Mouse (Mus musculus) embryonic facial prominence, embryonic 15.5 days (tissue): ENCODE data around the gene Nudt8. TPM values are rescaled to one million over a fixed set of nuclear protein-coding genes. Genes with fewer than 3 reads are reported as not detected.
"Not testable (repeated sequence)": the region's sequence is repeated elsewhere in the genome, so short reads cannot be mapped to it uniquely, and the experiment has no call there.

ENCODE experiments used
- ATAC-seq: fragments of 200-750 bp; cut with Nextera tagmentation; 2 replicates; pipeline ENCODE4 v1.8.0; 2017; ENCODE audit warnings: low read depth, moderate TSS enrichment; ENCODE audit not compliant: insufficient number of reproducible peaks, low FRiP score, low TSS enrichment
- H3K27ac ChIP-seq: fragments of 300-500 bp; sonication (generic); replicated peaks from 2 replicates; pipeline ENCODE4 v1.5.1; 2015; ENCODE audit warnings: mild to moderate bottlenecking, inconsistent platforms
- H3K27me3 ChIP-seq: fragments of 300-500 bp; sonication (generic); 2 replicates; pipeline ENCODE4 v1.6.1; 2015; ENCODE audit warnings: inconsistent platforms
- H3K36me3 ChIP-seq: fragments of 300-500 bp; sonication (generic); 2 replicates; pipeline ENCODE4 v1.6.1; 2015; ENCODE audit warnings: mild to moderate bottlenecking, inconsistent platforms
- H3K4me1 ChIP-seq: fragments of 300-500 bp; sonication (generic); 2 replicates; pipeline ENCODE4 v1.6.1; 2015; ENCODE audit warnings: inconsistent platforms
- H3K4me2 ChIP-seq: fragments of 300-500 bp; sonication (generic); replicated peaks from 2 replicates; pipeline ENCODE4 v1.6.1; 2015; ENCODE audit warnings: mild to moderate bottlenecking, inconsistent platforms
- H3K4me3 ChIP-seq: fragments of 300-500 bp; sonication (generic); replicated peaks from 2 replicates; pipeline ENCODE4 v1.5.1; 2015; ENCODE audit warnings: mild to moderate bottlenecking, inconsistent platforms
- H3K9ac ChIP-seq: fragments of 300-500 bp; sonication (generic); 2 replicates; pipeline ENCODE4 v1.6.1; 2015; ENCODE audit warnings: inconsistent platforms
- H3K9me3 ChIP-seq: fragments of 300-500 bp; sonication (generic); replicated peaks from 2 replicates; pipeline ENCODE4 v1.6.1; 2016; ENCODE audit warnings: inconsistent platforms
- WGBS: fragments of 180-500 bp; shearing (Covaris S2); methylation state at CpG from one replicate; pipeline ENCODE4 v1.1.7; 2015; 5-methylcytosine and 5-hydroxymethylcytosine counted together
- polyA plus RNA-seq: library from polyadenylated mRNA; unstranded; fragments of >200 nt; fragmentation: Nextera tagmentation; extraction: Ambion mirVana; gene quantifications from 2 replicates; pipeline ENCODE4 v1.2.1, GENCODE M21; 2015

Gene Nudt8
- 31.0 and 35.8 TPM in 2 replicates for polyA plus RNA-seq

- WGBS: under 1% methylated on average over 64 of the region's 64 CpGs
- Histone ChIP-seq H3K4me1 (peaks cover 23% of the 10 kb centered on the region), H3K27ac (peak within 1 kb of the TSS; percentile 96)
Measured at GRCm38 (mm10) chr19:4000119-4000900, at the start of gene Nudt8, which contains the start of gene Gm49405. Gene Nudt8 (plus strand): TSS chr19:4000580. Gene Gm49405 (plus strand): TSS chr19:4000626.

DNA sequence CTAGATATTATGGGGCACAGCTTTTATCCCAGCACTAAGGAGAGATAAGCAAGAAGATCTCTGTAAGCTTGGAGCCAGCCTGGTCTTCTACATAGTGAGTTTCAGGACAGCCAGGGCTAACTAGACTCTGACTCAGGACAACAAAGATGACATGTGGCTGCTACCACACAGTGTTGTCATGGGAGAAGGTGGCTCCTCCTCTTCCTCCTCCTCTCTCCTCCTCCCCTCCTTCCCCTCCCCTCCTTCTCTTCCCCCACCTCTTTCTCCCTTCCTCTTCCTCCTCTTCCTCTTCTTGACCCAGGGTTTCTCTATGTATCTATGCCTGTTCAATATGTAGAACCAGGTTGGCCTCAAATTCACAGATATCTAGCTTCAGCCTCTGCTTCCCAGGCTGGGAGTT, 48.9 kb upstream of the Nudt8 start:
- Histone ChIP-seq H3K4me2 (no peak overlapping the region), H3K4me3 (no peak overlapping the region), H3K27ac (no peak overlapping the region), H3K9me3 (no peaks in the 10 kb centered on the region), H3K27me3 (no peaks in the 10 kb centered on the region), H3K9ac (no peak overlapping the region), H3K4me1 (no peaks in the 10 kb centered on the region), H3K36me3 (no peaks in the 10 kb centered on the region)
- ATAC-seq: no peak

More at GRCm38 (mm10) chr19:4000119-4000900, at the start of gene Nudt8, which contains the start of gene Gm49405:
- peak within 1 kb of the TSS; percentile 66 for H3K4me3 ChIP-seq
- no peaks in the 10 kb centered on the region for H3K9me3 ChIP-seq
- peak within 1 kb of the TSS; percentile 81 for H3K4me2 ChIP-seq
- peak; percentile 90 for ATAC-seq
- peak within 1 kb of the TSS; percentile 74 for H3K9ac ChIP-seq
- no peaks in the 10 kb centered on the region for H3K27me3 ChIP-seq
- H3K36me3 ChIP-seq: 0 out of 2 replicates have a peak, but pooled peaks cover 5% of the 10 kb centered on the region

DNA sequence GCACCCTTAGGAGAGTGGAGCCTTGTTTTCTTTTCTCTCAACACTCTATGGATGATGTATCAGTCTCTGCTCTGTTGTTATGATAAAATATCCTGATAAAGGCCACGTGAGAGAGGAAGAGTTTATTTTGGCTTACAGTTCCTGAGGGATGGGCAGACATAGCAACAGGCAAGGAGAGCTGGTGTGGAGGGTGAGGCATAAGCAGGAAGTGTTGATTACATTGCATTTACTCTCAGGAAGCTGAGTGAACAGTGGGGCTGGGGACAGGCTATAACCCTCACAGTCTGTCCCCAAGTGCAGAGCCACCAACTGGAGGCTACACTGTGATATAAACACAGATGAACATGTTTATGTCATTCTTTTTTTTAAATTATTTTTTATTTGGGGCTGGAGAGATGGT, 48.3 kb upstream of the Nudt8 start:
- ATAC-seq: no peak
- Histone ChIP-seq H3K36me3 (no peaks in the 10 kb centered on the region), H3K4me2 (no peak overlapping the region), H3K9ac (no peak overlapping the region), H3K27me3 (no peaks in the 10 kb centered on the region), H3K27ac (no peak overlapping the region), H3K4me1 (no peaks in the 10 kb centered on the region), H3K4me3 (no peak overlapping the region), H3K9me3 (no peaks in the 10 kb centered on the region)
- WGBS: 46% methylated on average over 1 of the region's 1 CpGs

DNA sequence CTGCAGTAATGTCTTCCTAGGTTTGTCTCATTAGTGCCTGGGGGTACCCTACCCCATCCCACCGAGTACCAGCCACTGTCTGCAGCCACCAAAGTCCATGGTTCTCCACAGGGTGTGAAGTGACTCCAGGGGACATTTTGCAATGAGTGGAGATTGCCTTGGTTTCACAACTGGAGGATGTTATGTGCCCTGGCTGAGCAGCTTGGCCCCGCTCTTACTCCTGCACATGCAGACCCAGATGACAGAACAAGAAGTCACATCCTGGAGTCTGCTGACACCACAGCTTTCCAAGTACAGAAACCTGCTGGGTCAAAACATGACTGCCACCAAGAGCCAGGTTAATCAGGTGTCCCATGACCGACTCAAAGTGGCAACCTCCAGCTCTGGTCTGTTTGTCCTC, 45.3 kb upstream of the Nudt8 start:
- H3K4me1 ChIP-seq: no peaks in the 10 kb centered on the region
- H3K9me3 ChIP-seq: no peaks in the 10 kb centered on the region
- H3K36me3 ChIP-seq: no peaks in the 10 kb centered on the region
- no peak overlapping the region for H3K4me2 ChIP-seq
- no peak overlapping the region for H3K9ac ChIP-seq
- no peak for ATAC-seq
- H3K4me3 ChIP-seq: no peak overlapping the region
- H3K27me3 ChIP-seq: no peaks in the 10 kb centered on the region
- H3K27ac ChIP-seq: no peak overlapping the region
- 68% methylated on average over 3 of the region's 3 CpGs for WGBS

DNA sequence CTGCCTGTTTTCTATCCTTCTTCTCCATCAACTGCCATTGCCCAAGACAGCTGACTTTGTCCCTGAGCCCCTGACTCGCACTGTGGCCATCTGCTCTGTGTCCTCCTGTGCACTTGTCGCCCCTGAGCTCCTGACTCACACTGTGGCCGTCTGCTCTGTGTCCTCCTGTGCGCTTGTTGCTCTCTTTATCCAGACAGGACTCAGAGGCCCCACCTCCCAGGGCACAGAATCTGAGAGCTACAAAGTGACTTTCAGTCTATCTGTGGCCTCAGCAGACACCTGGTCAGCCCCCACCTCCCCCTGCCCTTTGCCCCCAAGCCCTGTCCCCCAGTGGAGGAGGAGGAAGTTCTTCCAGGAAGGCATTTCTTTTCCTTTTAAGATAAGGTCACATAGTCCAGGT, 44.6 kb upstream of the Nudt8 start:
- no peaks in the 10 kb centered on the region for H3K27me3 ChIP-seq
- H3K4me1 ChIP-seq: no peaks in the 10 kb centered on the region
- H3K4me2 ChIP-seq: no peak overlapping the region
- ATAC-seq: no peak
- no peak overlapping the region for H3K27ac ChIP-seq
- no peaks in the 10 kb centered on the region for H3K9me3 ChIP-seq
- no peak overlapping the region for H3K4me3 ChIP-seq
- H3K9ac ChIP-seq: no peak overlapping the region
- H3K36me3 ChIP-seq: no peaks in the 10 kb centered on the region
- WGBS: 57% methylated on average over 4 of the region's 4 CpGs

- 77% methylated on average over 5 of the region's 5 CpGs for WGBS
- ATAC-seq: not testable (repeated sequence)
Measured at GRCm38 (mm10) chr19:3957296-3958036, 42.9 kb upstream of the Nudt8 start.

DNA sequence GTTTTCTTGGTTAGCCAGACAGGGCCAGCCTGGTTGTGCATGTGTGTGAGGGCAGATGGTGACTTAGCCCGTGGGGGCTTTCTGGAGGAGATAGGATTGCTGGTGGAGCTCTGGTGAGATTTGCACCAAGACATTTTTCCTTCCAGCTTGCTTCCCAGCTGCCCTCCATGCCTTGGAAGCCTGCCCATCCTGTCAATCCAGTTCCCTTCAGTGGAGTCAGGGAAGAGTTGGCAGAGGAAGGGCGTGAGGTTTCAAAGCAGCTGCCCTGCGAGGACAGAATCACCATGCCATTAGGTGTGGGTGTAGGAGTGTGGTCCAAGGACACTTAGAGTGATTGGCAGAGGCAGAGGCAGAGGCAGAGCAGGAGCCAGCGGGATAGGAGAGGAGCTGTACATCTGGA, 41.9 kb upstream of the Nudt8 start, which contains the start of gene Aldh3b3:
TSS of gene Aldh3b3 (plus strand) at position 176 of the 400 bp plus-strand sequence.
- no peak for ATAC-seq
- Histone ChIP-seq H3K27me3 (no peaks in the 10 kb centered on the region), H3K27ac (no peak within 1 kb of the TSS), H3K4me1 (no peaks in the 10 kb centered on the region), H3K9ac (no peak within 1 kb of the TSS), H3K36me3 (no peaks in the 10 kb centered on the region), H3K9me3 (no peaks in the 10 kb centered on the region), H3K4me3 (no peak within 1 kb of the TSS), H3K4me2 (no peak within 1 kb of the TSS)
- 56% methylated on average over 4 of the region's 4 CpGs for WGBS

More at GRCm38 (mm10) chr19:3957296-3958036, 42.9 kb upstream of the Nudt8 start:
- H3K9me3 ChIP-seq, H3K36me3 ChIP-seq, H3K4me2 ChIP-seq, H3K4me1 ChIP-seq, H3K27me3 ChIP-seq, H3K9ac ChIP-seq, H3K4me3 ChIP-seq, H3K27ac ChIP-seq: not testable (repeated sequence)

- no peak overlapping the region for H3K4me3 ChIP-seq
- no peaks in the 10 kb centered on the region for H3K27me3 ChIP-seq
- H3K9me3 ChIP-seq: no peaks in the 10 kb centered on the region
- no peak overlapping the region for H3K9ac ChIP-seq
- H3K4me2 ChIP-seq: no peak overlapping the region
- H3K36me3 ChIP-seq: no peaks in the 10 kb centered on the region
- no peak overlapping the region for H3K27ac ChIP-seq
- ATAC-seq: no peak
- no peaks in the 10 kb centered on the region for H3K4me1 ChIP-seq
Measured at GRCm38 (mm10) chr19:3959030-3959429, 41.4 kb upstream of the Nudt8 start.

GRCm38 (mm10) chr19:3960211-3960610, 40.2 kb upstream of the Nudt8 start:
- Histone ChIP-seq H3K4me2 (no peak overlapping the region), H3K27ac (no peak overlapping the region), H3K9me3 (no peaks in the 10 kb centered on the region), H3K4me3 (no peak overlapping the region), H3K4me1 (no peaks in the 10 kb centered on the region), H3K27me3 (no peaks in the 10 kb centered on the region), H3K9ac (no peak overlapping the region), H3K36me3 (no peaks in the 10 kb centered on the region)
- WGBS: 69% methylated on average over 5 of the region's 5 CpGs
- ATAC-seq: no peak

GRCm38 (mm10) chr19:3961805-3962204, 38.6 kb upstream of the Nudt8 start:
- H3K9ac ChIP-seq, H3K27me3 ChIP-seq, H3K4me2 ChIP-seq, H3K36me3 ChIP-seq, H3K4me1 ChIP-seq, H3K9me3 ChIP-seq, H3K27ac ChIP-seq, ATAC-seq, H3K4me3 ChIP-seq: not testable (repeated sequence)
- 60% methylated on average over 6 of the region's 6 CpGs for WGBS

- no peak for ATAC-seq
- no peaks in the 10 kb centered on the region for H3K9me3 ChIP-seq
- no peak overlapping the region for H3K9ac ChIP-seq
- H3K4me3 ChIP-seq: no peak overlapping the region
- no peaks in the 10 kb centered on the region for H3K4me1 ChIP-seq
- no peak overlapping the region for H3K4me2 ChIP-seq
- no peaks in the 10 kb centered on the region for H3K27me3 ChIP-seq
- WGBS: 15% methylated on average over 2 of the region's 2 CpGs
- no peaks in the 10 kb centered on the region for H3K36me3 ChIP-seq
- no peak overlapping the region for H3K27ac ChIP-seq
Measured at GRCm38 (mm10) chr19:3962469-3962868, 37.9 kb upstream of the Nudt8 start.
